ENCODE assay signal across 8 mouse cellular contexts in genomic region chr2:132030418-132031363, GRCm38 (mm10). TPM values are rescaled to one million over a fixed set of nuclear protein-coding genes. Genes with fewer than 3 reads are reported as not detected.
DNase-seq lines count a peak whose midpoint lies in the region; ATAC-seq lines count a peak whose summit lies in the region.

No protein-coding gene starts in this region.

- WGBS in heart, embryonic 11.5 days (ENCODE audit: insufficient replicate concordance): 20% methylated on average over 23 of the region's 23 CpGs
- WGBS in neural tube, embryonic 12.5 days: 7% methylated on average over 23 of the region's 23 CpGs

- peak overlapping the region; percentile 100 for H3K4me2 ChIP-seq in heart, embryonic 11.5 days
- peak overlapping the region; percentile 91 for H3K4me2 ChIP-seq in neural tube, embryonic 12.5 days (replicated peaks)

- no peak for ATAC-seq in heart, embryonic 11.5 days (replicated peaks; ENCODE audit: insufficient number of reproducible peaks, low FRiP score, low TSS enrichment)
- peak; percentile 37 for ATAC-seq in neural tube, embryonic 12.5 days (ENCODE audit: low FRiP score, low read depth)

- peak overlapping the region; percentile 53 for H3K4me3 ChIP-seq in brown adipose tissue, adult 24 weeks (ENCODE audit: insufficient read depth, low read depth, low read length)
- H3K4me3 ChIP-seq in heart, embryonic 11.5 days (ENCODE audit: low read depth, low read length): peak overlapping the region; percentile 67
- peak overlapping the region; percentile 62 for H3K4me3 ChIP-seq in neural tube, embryonic 12.5 days

- no peaks in the 10 kb centered on the region for H3K36me3 ChIP-seq in heart, embryonic 11.5 days (ENCODE audit: control insufficient read depth, insufficient read depth, low read length)
- no peaks in the 10 kb centered on the region for H3K36me3 ChIP-seq in neural tube, embryonic 12.5 days

- peak overlapping the region; percentile 72 for H3K9ac ChIP-seq in heart, embryonic 11.5 days (ENCODE audit: low read depth, low read length)
- peak overlapping the region; percentile 79 for H3K9ac ChIP-seq in neural tube, embryonic 12.5 days

- peak overlapping the region; percentile 61 for H3K27ac ChIP-seq in brown adipose tissue, adult 24 weeks (replicated peaks; ENCODE audit: low read depth, low read length)
- 0 out of 2 replicates have a peak overlapping the region, but pooled peaks have one; percentile 35 for H3K27ac ChIP-seq in heart, embryonic 11.5 days (ENCODE audit: low read depth, low read length)
- peak overlapping the region; percentile 80 for H3K27ac ChIP-seq in neural tube, embryonic 12.5 days

- H3K4me1 ChIP-seq in brown adipose tissue, adult 24 weeks (ENCODE audit: control insufficient read depth, insufficient read depth, insufficient read length, low read length): peaks cover 2% of the 10 kb centered on the region
- peaks cover 13% of the 10 kb centered on the region for H3K4me1 ChIP-seq in heart, embryonic 11.5 days (ENCODE audit: control insufficient read depth, insufficient read depth, low read length)
- H3K4me1 ChIP-seq in neural tube, embryonic 12.5 days: peaks cover 28% of the 10 kb centered on the region

- intact Hi-C loops in left cerebral cortex, postnatal 10 days (cut with DNase I): no loop called here

- DNase-seq in layer of hippocampus, adult 11-12 months (ENCODE audit: low spot score): peak; percentile 73
- DNase-seq in layer of hippocampus, postnatal 25 days (ENCODE audit: extremely low spot score in 1 of 2, low spot score in 1 of 2): no peak
- peak; percentile 30 to 53 for DNase-seq in left cerebral cortex, postnatal 10 days (ENCODE audit: extremely low spot score in 1 of 2, low spot score in 2 of 2)
- DNase-seq in urinary bladder, postnatal 36 days (ENCODE audit: low spot score in 2 of 2): no peak
- no peak for DNase-seq in adipocyte (ENCODE audit: low spot score)

- H3K27me3 ChIP-seq in heart, embryonic 11.5 days (ENCODE audit: control insufficient read depth, insufficient read depth, low read length): peaks cover 27% of the 10 kb centered on the region
- H3K27me3 ChIP-seq in neural tube, embryonic 12.5 days (replicated peaks): no peaks in the 10 kb centered on the region

- no peaks in the 10 kb centered on the region for H3K9me3 ChIP-seq in heart, embryonic 11.5 days (replicated peaks; ENCODE audit: control insufficient read depth, low read length)
- H3K9me3 ChIP-seq in neural tube, embryonic 12.5 days: no peaks in the 10 kb centered on the region

RNA-seq across cellular contexts. Expression of gene Rassf2, which starts 0.6 kb away (rescaled TPM):
- 10 to 100 TPM; 31.4 to 34.8 TPM for total RNA-seq in layer of hippocampus, postnatal 25 days (2021)
- 7.8 and 18.5 TPM in 2 replicates for polyA plus RNA-seq in brown adipose tissue, adult 24 weeks (2012; ENCODE audit: insufficient read depth, insufficient read length, missing spikeins)
- polyA plus RNA-seq in heart, embryonic 11.5 days (2014; fragmentation: Nextera tagmentation; extraction: Ambion mirVana): 3.1 and 3.9 TPM in 2 replicates
- 10 to 100 TPM; 28.0 to 30.4 TPM for total RNA-seq in left cerebral cortex, postnatal 10 days (2021)
- 28.3 and 30.6 TPM in 2 replicates for polyA plus RNA-seq in neural tube, embryonic 12.5 days (2016; fragmentation: Nextera tagmentation; extraction: Ambion mirVana)

Comparison
In these comparisons a context has a peak if more than half of its experiments do, and no peak if none do; other contexts are left out.
1. DNase-seq: peak in layer of hippocampus, adult 11-12 months (single experiment) and left cerebral cortex, postnatal 10 days (2 of 2); none in layer of hippocampus, postnatal 25 days (0 of 2), urinary bladder, postnatal 36 days (0 of 2) and adipocyte (single experiment).
2. Peak in every context shown above with its lines, with median percentiles within 50 percentile points of each other: H3K27ac ChIP-seq and H3K4me3 ChIP-seq.